Mouse (Mus musculus): ENCODE data around the gene Rassf7. TPM values are rescaled to one million over a fixed set of nuclear protein-coding genes. Genes with fewer than 3 reads are reported as not detected.

The Rassf7 gene
- polyA plus RNA-seq, 1 experiment, result 1.4 TPM

Other genes starting within 250 kb of the Rassf7 start
- not detected in 2 replicates for gene Ifitm1, start 248.6 kb upstream of the Rassf7 start, polyA plus RNA-seq (2012; ENCODE audit: insufficient read depth, insufficient read length, missing spikeins)
- 117 and 134 TPM in 2 replicates for gene Ifitm3, start 205.1 kb upstream of the Rassf7 start, polyA plus RNA-seq (2012; ENCODE audit: insufficient read depth, insufficient read length, missing spikeins)
- gene Ifitm6, start 197.9 kb upstream of the Rassf7 start, polyA plus RNA-seq (2012; ENCODE audit: insufficient read depth, insufficient read length, missing spikeins), result 2.1 TPM in 1 of 2 replicates, not detected in the other
- not detected in 2 replicates for gene Gm17387, start 186.7 kb upstream of the Rassf7 start, polyA plus RNA-seq (2012; ENCODE audit: insufficient read depth, insufficient read length, missing spikeins)
- gene B4galnt4, start 154.8 kb upstream of the Rassf7 start, polyA plus RNA-seq (2012; ENCODE audit: insufficient read depth, insufficient read length, missing spikeins), result not detected in 2 replicates
- gene Pkp3, start 137.6 kb upstream of the Rassf7 start, polyA plus RNA-seq (2012; ENCODE audit: insufficient read depth, insufficient read length, missing spikeins), result 1.6 TPM in 1 of 2 replicates, not detected in the other
- gene Sigirr, start 115.3 kb upstream of the Rassf7 start, polyA plus RNA-seq (2012; ENCODE audit: insufficient read depth, insufficient read length, missing spikeins), result 1.1 and 2.9 TPM in 2 replicates
- not detected in 2 replicates for gene Ano9, start 98.1 kb upstream of the Rassf7 start, polyA plus RNA-seq (2012; ENCODE audit: insufficient read depth, insufficient read length, missing spikeins)
- 27.0 and 49.5 TPM in 2 replicates for gene Ptdss2, start 93.5 kb upstream of the Rassf7 start, polyA plus RNA-seq (2012; ENCODE audit: insufficient read depth, insufficient read length, missing spikeins)
- 49.5 and 67.9 TPM in 2 replicates for gene Rnh1, start 43.0 kb upstream of the Rassf7 start, polyA plus RNA-seq (2012; ENCODE audit: insufficient read depth, insufficient read length, missing spikeins)
- 72.6 and 86.6 TPM in 2 replicates for gene Hras, start 21.9 kb upstream of the Rassf7 start, polyA plus RNA-seq (2012; ENCODE audit: insufficient read depth, insufficient read length, missing spikeins)
- 3.4 and 5.8 TPM in 2 replicates for gene Lrrc56, start 21.7 kb upstream of the Rassf7 start, polyA plus RNA-seq (2012; ENCODE audit: insufficient read depth, insufficient read length, missing spikeins)
- not detected in 2 replicates for gene Lmntd2, start 1.8 kb upstream of the Rassf7 start, polyA plus RNA-seq (2012; ENCODE audit: insufficient read depth, insufficient read length, missing spikeins)
- 17.0 and 22.5 TPM in 2 replicates for gene Phrf1, start 12.9 kb downstream of the Rassf7 start, polyA plus RNA-seq (2012; ENCODE audit: insufficient read depth, insufficient read length, missing spikeins)
- 3.3 and 5.5 TPM in 2 replicates for gene Irf7, start 50.6 kb downstream of the Rassf7 start, polyA plus RNA-seq (2012; ENCODE audit: insufficient read depth, insufficient read length, missing spikeins)
- gene Cdhr5, start 60.9 kb downstream of the Rassf7 start, polyA plus RNA-seq (2012; ENCODE audit: insufficient read depth, insufficient read length, missing spikeins), result not detected in 2 replicates
- gene Sct, start 63.3 kb downstream of the Rassf7 start, polyA plus RNA-seq (2012; ENCODE audit: insufficient read depth, insufficient read length, missing spikeins), result not detected in 2 replicates
- gene Drd4, start 76.1 kb downstream of the Rassf7 start, polyA plus RNA-seq (2012; ENCODE audit: insufficient read depth, insufficient read length, missing spikeins), result not detected in 2 replicates
- 5.9 and 15.8 TPM in 2 replicates for gene Deaf1, start 111.8 kb downstream of the Rassf7 start, polyA plus RNA-seq (2012; ENCODE audit: insufficient read depth, insufficient read length, missing spikeins)
- 35.2 and 44.8 TPM in 2 replicates for gene Tmem80, start 111.9 kb downstream of the Rassf7 start, polyA plus RNA-seq (2012; ENCODE audit: insufficient read depth, insufficient read length, missing spikeins)
- 1.5 and 2.9 TPM in 2 replicates for gene Eps8l2, start 123.0 kb downstream of the Rassf7 start, polyA plus RNA-seq (2012; ENCODE audit: insufficient read depth, insufficient read length, missing spikeins)
- 1,487 and 1,572 TPM in 2 replicates for gene Taldo1, start 176.3 kb downstream of the Rassf7 start, polyA plus RNA-seq (2012; ENCODE audit: insufficient read depth, insufficient read length, missing spikeins)
- gene Gatd1, start 198.3 kb downstream of the Rassf7 start, polyA plus RNA-seq (2012; ENCODE audit: insufficient read depth, insufficient read length, missing spikeins), result 19.9 and 23.3 TPM in 2 replicates
- 2.6 and 6.4 TPM in 2 replicates for gene Cend1, start 213.6 kb downstream of the Rassf7 start, polyA plus RNA-seq (2012; ENCODE audit: insufficient read depth, insufficient read length, missing spikeins)
- gene Slc25a22, start 222.0 kb downstream of the Rassf7 start, polyA plus RNA-seq (2012; ENCODE audit: insufficient read depth, insufficient read length, missing spikeins), result 79.8 and 96.8 TPM in 2 replicates
- 0.58 and 0.75 TPM in 2 replicates for gene Pidd1, start 228.2 kb downstream of the Rassf7 start, polyA plus RNA-seq (2012; ENCODE audit: insufficient read depth, insufficient read length, missing spikeins)
- 1,680 and 2,099 TPM in 2 replicates for gene Rplp2, start 231.5 kb downstream of the Rassf7 start, polyA plus RNA-seq (2012; ENCODE audit: insufficient read depth, insufficient read length, missing spikeins)
- 2,152 and 2,404 TPM in 2 replicates for gene Pnpla2, start 239.3 kb downstream of the Rassf7 start, polyA plus RNA-seq (2012; ENCODE audit: insufficient read depth, insufficient read length, missing spikeins)
- 9.8 and 11.8 TPM in 2 replicates for gene Cracr2b, start 245.2 kb downstream of the Rassf7 start, polyA plus RNA-seq (2012; ENCODE audit: insufficient read depth, insufficient read length, missing spikeins)